Comparison of ENCODE assay signal across 17 mouse cellular contexts in the genomic region with DNA sequence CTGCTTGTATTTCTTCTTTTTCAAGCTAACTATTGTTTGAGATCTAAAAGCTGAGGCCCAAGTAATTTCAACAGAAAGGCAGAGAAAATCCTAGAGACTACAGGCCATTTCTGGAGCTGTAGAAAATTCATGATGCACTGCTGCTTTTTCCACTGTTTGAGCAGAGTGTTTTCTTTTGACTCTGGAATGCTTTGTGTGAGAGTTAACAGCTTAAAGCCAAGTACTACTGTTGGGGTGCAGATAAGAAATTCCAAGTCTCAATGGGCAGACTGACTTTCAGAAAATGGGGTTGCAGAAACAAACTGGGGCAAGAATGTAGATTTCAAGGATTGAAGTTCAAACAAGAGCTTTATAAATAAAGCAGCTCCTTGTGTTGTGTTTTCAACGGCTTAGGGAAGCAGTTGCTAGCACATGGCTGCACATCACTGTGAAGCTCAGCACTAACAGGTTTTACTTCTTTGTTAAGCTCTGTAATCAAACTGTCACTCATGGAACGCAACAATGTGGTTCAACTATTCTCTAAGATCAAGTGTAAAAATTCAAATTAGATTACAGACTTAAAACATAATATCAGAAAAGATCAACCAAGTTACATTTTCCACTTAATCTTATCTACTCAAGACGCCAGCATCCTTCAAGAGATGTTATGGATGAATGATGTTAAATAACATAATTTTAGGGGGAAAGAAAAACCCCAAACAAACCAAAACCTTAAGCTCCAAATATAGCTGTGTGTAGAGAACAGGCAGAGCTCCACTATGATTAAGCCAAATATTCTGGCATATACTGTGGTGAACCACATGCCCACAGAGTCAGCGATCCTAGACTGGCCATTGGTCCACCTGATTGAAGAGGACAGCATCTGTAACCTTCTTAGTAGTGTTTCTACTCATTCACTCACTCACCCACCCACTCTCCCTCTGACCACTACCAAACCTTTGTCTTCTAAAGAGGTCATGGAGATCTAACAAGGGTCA.
"Had no signal": no experiment of that assay in that cellular context is flagged by ENCODE, and none has a peak within 500 bp of the region (broad histone marks: within the 10 kb centered on the region; RNA-seq: fewer than 3 reads in every experiment).

No protein-coding gene starts in this region.

- H3K9ac ChIP-seq: limb, embryonic 12.5 days; liver, embryonic 15.5 days; midbrain, embryonic 15.5 days; neural tube, embryonic 12.5 days had no signal

- H3K9me3 ChIP-seq: liver, embryonic 15.5 days; midbrain, embryonic 15.5 days had no signal

- DNase-seq: kidney, adult 11 months; kidney, adult 9 months; kidney, postnatal 36 days; layer of hippocampus, adult 9-11 months; layer of hippocampus, postnatal 36 days; thymus, adult 18-20 months; thymus, postnatal 14 days had no signal

- H3K4me3 ChIP-seq: limb, embryonic 12.5 days; liver, embryonic 15.5 days; megakaryocyte, embryonic 14.5 days; midbrain, embryonic 15.5 days; neural tube, embryonic 12.5 days had no signal

- H3K4me2 ChIP-seq: limb, embryonic 12.5 days; liver, embryonic 11.5 days; liver, embryonic 15.5 days; midbrain, embryonic 11.5 days; midbrain, embryonic 15.5 days; neural tube, embryonic 12.5 days had no signal

- H3K4me1 ChIP-seq: limb, embryonic 12.5 days; liver, embryonic 15.5 days; megakaryocyte, embryonic 14.5 days; midbrain, embryonic 15.5 days; neural tube, embryonic 12.5 days had no signal

- H3K27me3 ChIP-seq: limb, embryonic 12.5 days; liver, embryonic 15.5 days; megakaryocyte, embryonic 14.5 days; midbrain, embryonic 15.5 days; neural tube, embryonic 12.5 days had no signal

- H3K36me3 ChIP-seq: limb, embryonic 12.5 days; liver, embryonic 15.5 days; midbrain, embryonic 15.5 days; neural tube, embryonic 12.5 days had no signal

- ATAC-seq: midbrain, embryonic 15.5 days had no signal

- H3K27ac ChIP-seq: kidney, postnatal 0 days; limb, embryonic 12.5 days; liver, embryonic 15.5 days; macrophage; midbrain, embryonic 15.5 days; neural tube, embryonic 12.5 days; stomach, postnatal 0 days had no signal
